Mouse (Mus musculus) forebrain, embryonic 16.5 days (tissue): Measurements from ENCODE around the gene Gse1. TPM values are rescaled to one million over a fixed set of nuclear protein-coding genes. Genes with fewer than 3 reads are reported as not detected.

ENCODE experiments used
- ATAC-seq: fragments of 200-750 bp; cut with Nextera tagmentation; 2 replicates; pipeline ENCODE4 v1.8.0; 2017; ENCODE audit warnings: mild to moderate bottlenecking, moderate library complexity
- H3K27ac ChIP-seq: fragments of 300-500 bp; sonication (generic); 2 replicates; pipeline ENCODE4 v1.5.1; 2014; ENCODE audit warnings: low read length, control low read depth
- H3K27me3 ChIP-seq: fragments of 300-500 bp; sonication (generic); replicated peaks from 2 replicates; pipeline ENCODE4 v1.6.1; 2014; ENCODE audit warnings: low read length; ENCODE audit not compliant: control insufficient read depth, insufficient read depth
- H3K36me3 ChIP-seq: fragments of 300-500 bp; sonication (generic); 2 replicates; pipeline ENCODE4 v1.6.1; 2014; ENCODE audit not compliant: control insufficient read depth, insufficient read depth
- H3K4me1 ChIP-seq: fragments of 300-500 bp; sonication (generic); replicated peaks from 2 replicates; pipeline ENCODE4 v1.6.1; 2014; ENCODE audit warnings: low read length; ENCODE audit not compliant: control insufficient read depth, insufficient read depth
- H3K4me2 ChIP-seq: fragments of 300-500 bp; sonication (generic); 2 replicates; pipeline ENCODE4 v1.6.1; 2014; ENCODE audit warnings: mild to moderate bottlenecking, low read length, control low read depth
- H3K4me3 ChIP-seq: fragments of 300-500 bp; sonication (generic); replicated peaks from 2 replicates; pipeline ENCODE4 v1.5.1; 2014; ENCODE audit warnings: mild to moderate bottlenecking, low read length, control low read depth
- H3K9ac ChIP-seq: fragments of 300-500 bp; sonication (generic); replicated peaks from 2 replicates; pipeline ENCODE4 v1.6.1; 2014; ENCODE audit warnings: low read depth, low read length, control low read depth
- H3K9me3 ChIP-seq: fragments of 300-500 bp; sonication (generic); 2 replicates; pipeline ENCODE4 v1.6.1; 2016; ENCODE audit warnings: low read length; ENCODE audit not compliant: control insufficient read depth
- WGBS: fragments of 180-500 bp; shearing (Covaris S2); extraction: QIAGEN DNeasy Blood & Tissue Kit; methylation state at CpG from one replicate; pipeline ENCODE4 v1.1.7; 2014; 5-methylcytosine and 5-hydroxymethylcytosine counted together
- polyA plus RNA-seq: library from polyadenylated mRNA; unstranded; fragments of >200 nt; fragmentation: Nextera tagmentation; extraction: Ambion mirVana; gene quantifications from 2 replicates; pipeline ENCODE4 v1.2.1, GENCODE M21; 2015

Gene Gse1
- polyA plus RNA-seq, 1 experiment from 2014 or later: 34.9 TPM

DNA sequence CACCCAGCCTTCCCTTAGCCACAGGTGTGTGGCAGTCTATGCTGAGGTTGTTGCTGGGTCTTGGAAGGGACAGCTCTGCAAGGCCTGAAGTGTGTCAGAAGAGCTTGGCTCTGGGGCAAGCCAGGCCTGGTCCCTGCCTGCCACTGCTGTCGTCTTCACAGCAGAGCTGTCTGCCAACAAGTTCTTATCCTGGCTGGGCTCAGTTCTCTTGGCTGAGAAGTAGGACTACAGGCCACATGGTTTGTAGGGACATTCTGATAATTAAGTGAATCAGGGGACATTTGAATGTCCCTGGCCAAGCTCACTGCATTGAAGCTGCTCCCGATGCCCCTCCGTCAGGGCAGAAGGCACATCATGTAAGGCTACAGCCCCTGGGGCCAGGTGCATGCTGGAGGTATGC lies 3.6 kb downstream of the Gse1 start:
- Histone ChIP-seq H3K4me1 (peaks cover 70% of the 10 kb centered on the region), H3K9me3 (no peaks in the 10 kb centered on the region), H3K27ac (no peak overlapping the region), H3K4me3 (no peak overlapping the region), H3K27me3 (no peaks in the 10 kb centered on the region), H3K9ac (no peak overlapping the region), H3K4me2 (peak overlapping the region; percentile 72), H3K36me3 (no peaks in the 10 kb centered on the region)
- no peak for ATAC-seq
- 67% methylated on average over 3 of the region's 3 CpGs for WGBS

GRCm38 (mm10) chr8:120232398-120232797 lies 4.1 kb downstream of the Gse1 start:
- 38% methylated on average over 4 of the region's 4 CpGs for WGBS
- Histone ChIP-seq H3K4me1 (peaks cover 65% of the 10 kb centered on the region), H3K27me3 (no peaks in the 10 kb centered on the region), H3K9me3 (no peaks in the 10 kb centered on the region), H3K27ac (no peak overlapping the region), H3K9ac (no peak overlapping the region), H3K4me2 (peak overlapping the region; percentile 72), H3K4me3 (peak overlapping the region; percentile 30), H3K36me3 (no peaks in the 10 kb centered on the region)
- ATAC-seq: no peak

GRCm38 (mm10) chr8:120232913-120233312 lies 4.7 kb downstream of the Gse1 start:
- Histone ChIP-seq H3K4me3 (peak overlapping the region; percentile 30), H3K4me1 (peaks cover 60% of the 10 kb centered on the region), H3K36me3 (no peaks in the 10 kb centered on the region), H3K27me3 (no peaks in the 10 kb centered on the region), H3K9me3 (no peaks in the 10 kb centered on the region), H3K27ac (no peak overlapping the region), H3K9ac (peak overlapping the region; percentile 44), H3K4me2 (peak overlapping the region; percentile 72)
- ATAC-seq: no peak
- 33% methylated on average over 13 of the region's 13 CpGs for WGBS

DNA sequence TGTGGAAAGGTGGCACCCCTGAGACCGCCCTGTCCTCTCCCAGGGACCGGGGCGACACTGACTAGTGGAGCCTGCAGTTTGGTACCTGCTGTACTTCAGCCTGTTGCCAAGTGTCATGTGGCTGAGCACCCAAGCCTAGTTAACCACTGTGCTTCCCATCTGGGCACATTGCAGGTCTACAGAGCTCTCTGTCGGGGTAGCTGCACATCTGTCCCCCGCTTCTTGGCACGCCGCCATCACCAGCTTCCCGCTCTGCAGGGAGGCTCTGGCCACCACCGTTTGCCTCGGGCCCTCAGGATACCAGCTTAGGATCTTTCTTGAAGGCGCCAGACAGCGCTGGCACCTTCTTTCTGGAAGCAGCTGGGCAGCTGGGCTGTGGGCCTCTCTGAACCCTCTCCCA lies 6.2 kb downstream of the Gse1 start:
- Histone ChIP-seq H3K9me3 (no peaks in the 10 kb centered on the region), H3K4me3 (no peak overlapping the region), H3K36me3 (no peaks in the 10 kb centered on the region), H3K27ac (no peak overlapping the region), H3K4me2 (no peak overlapping the region), H3K9ac (no peak overlapping the region), H3K4me1 (peaks cover 53% of the 10 kb centered on the region), H3K27me3 (no peaks in the 10 kb centered on the region)
- peak; percentile 30 for ATAC-seq
- 44% methylated on average over 12 of the region's 12 CpGs for WGBS

- no peak for ATAC-seq
- Histone ChIP-seq H3K4me2 (no peak overlapping the region), H3K4me1 (peaks cover 49% of the 10 kb centered on the region), H3K27me3 (no peaks in the 10 kb centered on the region), H3K36me3 (no peaks in the 10 kb centered on the region), H3K27ac (no peak overlapping the region), H3K4me3 (no peak overlapping the region), H3K9me3 (no peaks in the 10 kb centered on the region), H3K9ac (no peak overlapping the region)
- WGBS: 74% methylated on average over 8 of the region's 8 CpGs
Measured at GRCm38 (mm10) chr8:120234866-120235265, 6.6 kb downstream of the Gse1 start.

GRCm38 (mm10) chr8:120243222-120243621 lies 15.0 kb downstream of the Gse1 start:
- H3K27me3 ChIP-seq: no peaks in the 10 kb centered on the region
- H3K4me3 ChIP-seq: no peak overlapping the region
- H3K9ac ChIP-seq: no peak overlapping the region
- no peaks in the 10 kb centered on the region for H3K36me3 ChIP-seq
- H3K9me3 ChIP-seq: peaks cover 5% of the 10 kb centered on the region; the same call in 1 of the 2 replicates
- 92% methylated on average over 4 of the region's 4 CpGs for WGBS
- no peaks in the 10 kb centered on the region for H3K4me1 ChIP-seq
- ATAC-seq: no peak
- H3K4me2 ChIP-seq: no peak overlapping the region
- no peak overlapping the region for H3K27ac ChIP-seq

- Histone ChIP-seq H3K27ac (no peak overlapping the region), H3K36me3 (no peaks in the 10 kb centered on the region), H3K4me3 (no peak overlapping the region), H3K27me3 (no peaks in the 10 kb centered on the region), H3K9ac (no peak overlapping the region), H3K4me1 (no peaks in the 10 kb centered on the region), H3K4me2 (no peak overlapping the region), H3K9me3 (peaks cover 5% of the 10 kb centered on the region; the same call in 1 of the 2 replicates)
- 87% methylated on average over 5 of the region's 5 CpGs for WGBS
- ATAC-seq: no peak
Measured at GRCm38 (mm10) chr8:120243916-120244451, 15.7 kb downstream of the Gse1 start.

- no peak overlapping the region for H3K9ac ChIP-seq
- H3K9me3 ChIP-seq: peaks cover 5% of the 10 kb centered on the region; the same call in 1 of the 2 replicates
- no peak for ATAC-seq
- H3K4me2 ChIP-seq: no peak overlapping the region
- no peak overlapping the region for H3K4me3 ChIP-seq
- 93% methylated on average over 10 of the region's 10 CpGs for WGBS
- no peaks in the 10 kb centered on the region for H3K4me1 ChIP-seq
- H3K27me3 ChIP-seq: no peaks in the 10 kb centered on the region
- H3K36me3 ChIP-seq: no peaks in the 10 kb centered on the region
- H3K27ac ChIP-seq: no peak overlapping the region
Measured at GRCm38 (mm10) chr8:120244553-120244952, 16.3 kb downstream of the Gse1 start.

DNA sequence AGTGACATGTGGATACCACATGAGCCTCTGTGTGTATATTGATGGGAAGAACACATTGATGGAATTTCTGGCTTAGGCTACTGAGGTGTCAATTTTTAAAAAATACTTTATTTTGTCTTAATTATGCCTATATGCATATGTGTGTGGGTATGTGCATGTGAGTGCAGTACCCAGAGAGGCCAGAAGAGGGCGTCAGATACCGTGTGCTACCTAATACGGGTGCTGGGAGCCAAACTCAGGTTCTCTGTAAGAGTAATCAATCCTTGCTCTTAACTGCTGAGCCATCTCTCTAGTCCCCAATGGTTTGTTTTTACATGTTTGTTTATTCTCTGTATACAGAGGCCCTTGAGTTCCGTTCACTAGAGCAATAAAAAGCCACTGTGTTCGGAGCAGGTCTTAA lies 19.4 kb downstream of the Gse1 start:
- Histone ChIP-seq H3K9ac (no peak overlapping the region), H3K4me1 (peaks cover 9% of the 10 kb centered on the region), H3K4me2 (no peak overlapping the region), H3K27ac (no peak overlapping the region), H3K27me3 (no peaks in the 10 kb centered on the region), H3K36me3 (no peaks in the 10 kb centered on the region), H3K4me3 (no peak overlapping the region), H3K9me3 (peaks cover 5% of the 10 kb centered on the region; the same call in 1 of the 2 replicates)
- 87% methylated on average over 5 of the region's 5 CpGs for WGBS
- ATAC-seq: no peak

- Histone ChIP-seq H3K9ac (no peak overlapping the region), H3K27ac (no peak overlapping the region), H3K4me1 (peaks cover 9% of the 10 kb centered on the region), H3K4me3 (no peak overlapping the region), H3K36me3 (no peaks in the 10 kb centered on the region), H3K9me3 (peaks cover 5% of the 10 kb centered on the region; the same call in 1 of the 2 replicates), H3K4me2 (no peak overlapping the region), H3K27me3 (no peaks in the 10 kb centered on the region)
- ATAC-seq: peak; percentile 54; the same call in 1 of the 2 replicates
- 79% methylated on average over 7 of the region's 7 CpGs for WGBS
Measured at GRCm38 (mm10) chr8:120248031-120248430, 19.8 kb downstream of the Gse1 start.
